Mouse (Mus musculus) large intestine, adult 2 months (tissue): ENCODE measurements around the gene Nusap1. TPM values are rescaled to one million over a fixed set of nuclear protein-coding genes. Genes with fewer than 3 reads are reported as not detected.

Experiments used
- polyA plus RNA-seq: library from polyadenylated mRNA; depleted of rRNA; stranded (reverse); fragments of >200 nt; gene quantifications from 2 replicates; pipeline ENCODE4 v1.2.3, GENCODE M21; 2012; rRNA removed

The Nusap1 gene
- polyA plus RNA-seq, 1 experiment = 3.6 TPM

Other genes starting within 250 kb of the Nusap1 start
- 6.9 and 8.4 TPM in 2 replicates for gene Ino80, start 140.6 kb upstream of the Nusap1 start, polyA plus RNA-seq
- 0.12 and 0.16 TPM in 2 replicates for gene Exd1, start 70.7 kb upstream of the Nusap1 start, polyA plus RNA-seq
- gene Chp1, start 70.6 kb upstream of the Nusap1 start, polyA plus RNA-seq = 142 and 154 TPM in 2 replicates
- 5.0 and 7.2 TPM in 2 replicates for gene Oip5, start 171 bp downstream of the Nusap1 start, polyA plus RNA-seq
- gene Ndufaf1, start 44.5 kb downstream of the Nusap1 start, polyA plus RNA-seq = 4.8 and 5.2 TPM in 2 replicates
- gene Rtf1, start 56.8 kb downstream of the Nusap1 start, polyA plus RNA-seq = 6.3 and 6.5 TPM in 2 replicates
- gene Itpka, start 124.0 kb downstream of the Nusap1 start, polyA plus RNA-seq = 32.1 and 41.0 TPM in 2 replicates
- gene Ltk, start 142.1 kb downstream of the Nusap1 start, polyA plus RNA-seq = 2.1 and 3.0 TPM in 2 replicates
- 12.1 and 15.2 TPM in 2 replicates for gene Rpap1, start 169.2 kb downstream of the Nusap1 start, polyA plus RNA-seq
- gene Tyro3, start 179.4 kb downstream of the Nusap1 start, polyA plus RNA-seq = 3.5 and 3.7 TPM in 2 replicates